Mouse (Mus musculus): ENCODE results near the gene Vax1.

- no peak for TF ChIP-seq CTCF (IDR thresholded peaks at IDR 0.05)
- no peak for TF ChIP-seq EP300 (IDR thresholded peaks at IDR 0.05; ENCODE audit: insufficient read depth, low read depth, low read length)
- TF ChIP-seq POLR2A (IDR thresholded peaks at IDR 0.05; ENCODE audit: insufficient read depth, low read depth, low read length): no peak
Measured at GRCm38 (mm10) chr19:59192491-59192890, 22.6 kb upstream of the Vax1 start.
